Mouse (Mus musculus) brown adipose tissue, adult 24 weeks (tissue): ENCODE measurements around the gene Hfe2. TPM values are rescaled to one million over a fixed set of nuclear protein-coding genes. Genes with fewer than 3 reads are reported as not detected.
"Not testable (repeated sequence)": the region's sequence is repeated elsewhere in the genome, so short reads cannot be mapped to it uniquely, and the experiment has no call there.

Source experiments
- H3K27ac ChIP-seq: fragments of 200-500 bp; replicated peaks from 2 replicates; pipeline ENCODE4 v1.5.1; 2012; ENCODE audit warnings: low read depth, mild to moderate bottlenecking, low read length
- H3K4me1 ChIP-seq: fragments of 200-500 bp; 2 replicates; pipeline ENCODE4 v1.6.1; 2012; ENCODE audit warnings: low read length, mixed read lengths; ENCODE audit not compliant: control insufficient read depth, insufficient read depth, insufficient read length
- H3K4me3 ChIP-seq: fragments of 200-500 bp; 2 replicates; pipeline ENCODE4 v1.5.1; 2012; ENCODE audit warnings: low read depth, mild to moderate bottlenecking, low read length, moderate library complexity; ENCODE audit not compliant: insufficient read depth
- polyA plus RNA-seq: library from polyadenylated mRNA; stranded (reverse); fragments of >200 nt; gene quantifications from 2 replicates; pipeline ENCODE4 v1.2.4, GENCODE M21; 2012; ENCODE audit not compliant: missing spikeins, insufficient read depth, insufficient read length

Gene Hfe2
- polyA plus RNA-seq, 1 experiment, result 5.4 TPM

- Histone ChIP-seq H3K27ac (peak overlapping the region; percentile 93), H3K4me3 (peak overlapping the region; percentile 56)
- not testable (repeated sequence) for H3K4me1 ChIP-seq
Measured at GRCm38 (mm10) chr3:96488907-96489629, 35.9 kb upstream of the Hfe2 start.

GRCm38 (mm10) chr3:96489636-96490035 lies 35.3 kb upstream of the Hfe2 start:
- H3K27ac ChIP-seq, result peak overlapping the region; percentile 87
- H3K4me1 ChIP-seq, H3K4me3 ChIP-seq: not testable (repeated sequence)

GRCm38 (mm10) chr3:96494456-96494855 lies 30.5 kb upstream of the Hfe2 start:
- not testable (repeated sequence) for H3K4me1 ChIP-seq, H3K27ac ChIP-seq, H3K4me3 ChIP-seq

GRCm38 (mm10) chr3:96494912-96495311 lies 30.1 kb upstream of the Hfe2 start:
- no peak overlapping the region for H3K4me3 ChIP-seq
- H3K27ac ChIP-seq, result no peak overlapping the region
- H3K4me1 ChIP-seq, result no peaks in the 10 kb centered on the region

- Histone ChIP-seq H3K27ac (no peak overlapping the region), H3K4me1 (no peaks in the 10 kb centered on the region), H3K4me3 (no peak overlapping the region)
Measured at GRCm38 (mm10) chr3:96495490-96496210, 29.3 kb upstream of the Hfe2 start.

GRCm38 (mm10) chr3:96496216-96496615 lies 28.8 kb upstream of the Hfe2 start:
- Histone ChIP-seq H3K4me1 (no peaks in the 10 kb centered on the region), H3K27ac (no peak overlapping the region), H3K4me3 (no peak overlapping the region)

DNA sequence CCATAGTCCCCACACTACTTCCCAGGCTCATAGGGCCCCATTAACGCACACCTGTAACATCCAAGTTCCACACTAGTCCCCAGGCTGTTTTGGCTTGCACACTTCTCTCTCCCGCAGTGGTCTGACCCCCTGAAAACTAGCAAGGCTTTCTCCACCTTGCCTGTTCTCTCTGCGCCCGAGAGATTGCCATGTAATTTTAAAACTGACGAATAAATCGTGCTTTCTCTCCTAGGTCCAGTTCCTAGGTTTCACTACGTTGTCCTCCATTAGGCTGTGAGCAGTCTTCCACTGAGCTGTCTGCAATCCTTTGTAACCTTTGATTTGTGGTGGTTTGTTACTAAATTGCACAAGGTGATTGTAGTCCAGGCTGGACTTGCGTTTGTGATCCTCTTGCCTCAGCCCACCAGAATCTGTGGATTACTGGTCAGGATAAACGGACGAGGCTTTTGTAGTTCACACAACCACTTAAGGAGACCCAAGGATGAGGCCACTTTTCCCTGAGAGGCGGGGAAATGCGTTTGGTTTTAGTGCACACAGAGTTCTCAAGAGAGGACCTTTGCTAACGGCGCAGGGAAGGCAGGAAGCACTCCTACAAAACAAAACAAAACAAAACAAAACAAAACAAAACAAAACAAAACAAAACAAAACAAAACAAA lies 28.2 kb upstream of the Hfe2 start:
- peak overlapping the region; percentile 47 for H3K4me3 ChIP-seq
- not testable (repeated sequence) for H3K27ac ChIP-seq, H3K4me1 ChIP-seq

DNA sequence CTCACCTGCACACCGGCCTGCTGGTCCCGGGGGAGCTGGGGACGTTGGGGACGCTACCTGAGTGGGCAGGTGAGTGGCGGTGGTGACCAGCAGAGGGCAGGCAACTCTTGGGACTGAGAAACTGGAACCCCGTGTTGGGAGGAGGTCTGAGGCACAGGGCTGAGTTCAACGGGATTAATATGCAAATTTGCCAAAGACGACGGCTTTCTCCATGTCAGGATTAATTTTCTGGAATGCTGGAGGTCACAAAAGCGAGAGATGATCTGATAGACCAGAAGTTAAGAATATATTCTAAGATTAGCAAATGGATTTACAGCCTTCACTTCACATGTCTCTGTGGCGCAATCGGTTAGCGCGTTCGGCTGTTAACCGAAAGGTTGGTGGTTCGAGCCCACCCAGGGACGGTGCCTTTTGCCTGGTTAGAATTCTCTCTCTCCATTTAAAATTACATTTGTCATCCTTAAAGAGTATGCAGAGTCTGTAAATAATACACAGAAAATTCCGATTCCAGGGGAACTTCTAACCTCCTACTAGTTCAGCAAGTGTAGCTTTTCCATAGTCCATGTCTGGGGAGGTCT lies 27.4 kb upstream of the Hfe2 start:
- Histone ChIP-seq H3K27ac (no peak overlapping the region), H3K4me3 (peak overlapping the region; percentile 47)

GRCm38 (mm10) chr3:96498476-96499245 lies 26.3 kb upstream of the Hfe2 start:
- no peak overlapping the region for H3K27ac ChIP-seq
- no peaks in the 10 kb centered on the region for H3K4me1 ChIP-seq
- no peak overlapping the region; the same call in 1 of the 2 replicates for H3K4me3 ChIP-seq

More for the DNA sequence above, 27.4 kb upstream of the Hfe2 start:
- H3K4me1 ChIP-seq, result no peaks in the 10 kb centered on the region

- H3K4me3 ChIP-seq, result peak overlapping the region; percentile 86
- H3K4me1 ChIP-seq, result no peaks in the 10 kb centered on the region
Measured at GRCm38 (mm10) chr3:96499481-96500288, 25.3 kb upstream of the Hfe2 start.

DNA sequence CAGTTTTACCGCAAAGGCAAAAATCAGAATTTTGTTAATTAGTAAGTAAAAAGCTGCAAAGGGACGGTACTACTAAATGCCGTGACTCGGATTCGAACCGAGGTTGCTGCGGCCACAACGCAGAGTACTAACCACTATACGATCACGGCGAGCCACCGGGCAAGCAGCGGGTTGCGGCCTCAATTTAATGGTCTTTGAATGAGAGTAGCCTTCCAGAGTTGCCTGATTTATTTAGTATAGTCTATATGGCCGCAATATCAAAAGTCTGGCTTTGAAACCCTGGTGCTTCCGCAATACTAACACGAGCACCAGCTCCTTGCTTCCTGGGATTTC lies 24.7 kb upstream of the Hfe2 start:
- peak overlapping the region; percentile 87 for H3K4me3 ChIP-seq

More at GRCm38 (mm10) chr3:96499481-96500288, 25.3 kb upstream of the Hfe2 start:
- peak overlapping the region; percentile 73 for H3K27ac ChIP-seq

GRCm38 (mm10) chr3:96500691-96501265 lies 24.2 kb upstream of the Hfe2 start:
- H3K27ac ChIP-seq, result peak overlapping the region; percentile 85
- no peaks in the 10 kb centered on the region for H3K4me1 ChIP-seq

More for the DNA sequence above, 24.7 kb upstream of the Hfe2 start:
- H3K27ac ChIP-seq, result peak overlapping the region; percentile 85
- H3K4me1 ChIP-seq, result no peaks in the 10 kb centered on the region

GRCm38 (mm10) chr3:96501391-96502115 lies 23.4 kb upstream of the Hfe2 start:
- H3K4me1 ChIP-seq, result no peaks in the 10 kb centered on the region
- H3K4me3 ChIP-seq, result peak overlapping the region; percentile 87
- H3K27ac ChIP-seq, result no peak overlapping the region

More at GRCm38 (mm10) chr3:96500691-96501265, 24.2 kb upstream of the Hfe2 start:
- H3K4me3 ChIP-seq, result peak overlapping the region; percentile 87
